Mouse (Mus musculus) frontal cortex, postnatal 25 days (tissue): ENCODE measurements around the gene Pafah1b2.

ENCODE experiments used
- DNase-seq, 2 experiments: peaks; one replicate each; pipeline ENCODE4 v3.0.0; 2022; ENCODE audit warnings: low spot score in 2 of 2

Pafah1b2 gene

DNA sequence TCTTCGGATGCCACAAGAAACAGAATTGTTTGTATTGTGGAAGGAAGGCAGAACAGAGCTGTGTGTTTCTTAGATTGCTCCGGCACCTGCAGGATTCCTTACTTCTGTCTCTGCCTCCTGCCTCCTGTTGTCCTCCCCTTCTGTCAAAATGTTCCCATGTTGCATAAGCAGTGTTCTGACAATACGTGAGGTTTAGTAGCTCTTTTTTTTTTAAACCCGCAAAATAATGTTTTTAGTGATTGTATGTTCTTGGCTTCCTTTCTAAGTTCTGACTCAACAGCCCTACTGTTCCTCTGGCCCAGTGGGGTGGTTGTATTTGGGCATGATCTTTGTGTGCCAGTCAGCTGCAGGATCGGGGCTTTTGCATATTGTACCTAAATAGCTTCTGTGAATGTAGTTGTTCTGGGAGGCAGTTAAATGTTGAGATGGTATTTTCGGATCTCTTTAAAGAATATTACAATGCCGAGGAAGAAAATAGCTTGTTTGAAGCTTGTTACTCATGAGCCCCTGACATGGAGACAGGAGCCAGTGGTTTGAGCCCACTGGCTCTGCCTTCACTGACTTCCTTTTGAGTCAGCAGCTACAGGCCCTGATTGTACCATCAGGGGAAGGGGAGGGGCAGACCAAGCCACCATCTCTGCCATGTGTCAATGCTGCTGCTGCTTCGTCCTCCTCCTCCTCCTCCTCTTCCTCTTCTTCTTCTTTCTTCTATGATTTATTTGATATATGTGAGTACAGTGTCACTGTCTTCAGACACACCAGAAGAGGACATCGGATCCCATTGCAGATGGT, 13.8 kb upstream of the Pafah1b2 start:
- DNase-seq, result no peak

DNA sequence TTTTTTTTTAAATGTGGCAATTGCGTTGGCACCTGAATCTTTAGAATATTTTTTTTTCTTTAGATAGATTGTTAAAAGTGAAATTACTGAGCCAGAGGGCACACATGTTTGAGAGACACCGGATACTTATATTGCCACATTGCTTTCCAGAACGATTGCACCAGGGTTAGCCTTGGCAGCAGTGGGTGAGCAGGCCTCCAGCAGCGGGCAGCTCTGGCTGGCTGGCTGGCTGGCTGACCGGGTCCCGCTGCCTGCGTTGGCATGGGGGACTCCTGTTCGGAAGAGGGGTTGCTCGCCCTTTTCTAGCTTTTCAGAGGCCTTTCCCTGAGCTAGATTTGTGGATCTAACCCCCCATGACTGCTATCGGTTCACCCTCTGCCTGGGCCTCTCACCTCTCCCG, 11.1 kb upstream of the Pafah1b2 start:
- DNase-seq, result no peak

DNA sequence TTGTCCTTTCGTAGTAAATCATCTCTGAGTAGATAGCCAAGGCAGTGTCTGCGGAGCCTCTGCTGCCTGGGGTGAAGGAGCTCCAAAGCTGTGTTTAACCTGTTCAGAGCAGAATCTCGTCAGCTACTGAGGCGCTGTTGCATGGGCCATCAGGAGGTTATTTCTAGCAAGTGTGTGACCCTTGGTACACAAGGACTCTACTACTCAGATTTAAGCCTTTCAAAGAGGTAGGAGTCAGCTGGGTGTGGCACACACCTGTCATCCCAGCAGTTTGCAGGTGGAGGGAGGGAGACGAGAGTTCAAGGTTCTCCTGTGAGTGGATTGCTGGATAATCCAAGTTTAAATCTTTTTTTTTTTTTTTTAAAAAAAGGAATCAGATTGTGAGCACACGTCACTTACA, 7.5 kb upstream of the Pafah1b2 start:
- DNase-seq, result no peak

DNA sequence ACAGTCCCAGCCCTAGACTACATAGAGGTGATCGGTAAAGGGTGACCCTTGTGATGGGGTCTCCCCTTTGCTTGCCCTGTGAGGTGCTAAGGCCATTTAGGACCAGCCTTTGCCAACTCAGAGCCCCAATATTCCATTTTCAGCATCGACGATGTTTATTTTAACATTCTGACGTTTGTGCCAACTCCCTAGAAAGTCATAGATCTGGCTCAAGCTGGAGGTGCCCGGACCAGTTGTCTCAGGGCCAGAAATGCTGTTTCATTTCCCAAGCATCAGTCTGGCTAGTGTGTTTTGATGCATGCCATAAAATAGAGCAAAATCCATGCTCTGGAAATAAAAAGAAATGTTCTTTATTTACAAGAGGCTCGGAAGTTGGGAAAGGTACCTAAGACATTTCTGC, 5.8 kb upstream of the Pafah1b2 start:
- DNase-seq, result no peak

DNA sequence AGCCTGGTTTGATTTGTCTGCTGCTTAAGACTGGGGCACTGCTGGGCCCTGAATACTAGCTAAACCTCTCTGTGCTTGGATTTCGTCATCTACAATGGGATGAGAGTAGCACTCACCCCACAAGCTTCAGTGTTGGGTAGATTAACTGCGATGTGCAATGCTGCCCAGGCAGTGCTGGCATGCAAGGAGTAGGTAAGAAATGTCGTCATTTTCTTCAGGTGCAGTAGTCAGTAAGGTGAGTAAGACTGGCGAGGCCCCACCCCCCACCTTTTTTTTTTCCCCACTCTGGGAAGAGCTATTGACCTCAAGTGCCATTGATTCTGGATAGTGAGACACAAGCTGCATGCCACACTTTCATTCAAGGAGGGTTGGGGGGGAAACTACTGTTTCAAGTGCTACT, 3.9 kb upstream of the Pafah1b2 start:
- DNase-seq, result no peak

DNA sequence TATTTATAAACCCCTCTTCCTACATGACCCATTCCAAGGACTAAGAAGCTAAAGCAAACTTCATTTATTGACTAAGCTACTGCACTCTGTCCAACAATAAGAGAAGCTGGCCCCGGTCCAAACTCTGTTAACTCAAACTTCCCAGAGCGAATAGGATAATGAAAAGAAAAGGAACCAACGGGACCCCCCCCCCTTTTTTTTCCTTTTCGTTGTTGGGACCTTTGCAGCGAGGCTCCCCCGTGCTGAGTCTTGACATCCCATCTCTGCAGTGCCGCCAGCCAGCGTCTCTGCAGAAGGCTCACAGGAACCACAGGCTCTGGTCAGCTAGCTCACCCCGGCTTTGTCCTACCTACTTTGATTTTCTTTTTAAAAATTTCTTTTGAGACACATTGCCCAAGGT, 3.3 kb upstream of the Pafah1b2 start:
- DNase-seq, result no peak

DNA sequence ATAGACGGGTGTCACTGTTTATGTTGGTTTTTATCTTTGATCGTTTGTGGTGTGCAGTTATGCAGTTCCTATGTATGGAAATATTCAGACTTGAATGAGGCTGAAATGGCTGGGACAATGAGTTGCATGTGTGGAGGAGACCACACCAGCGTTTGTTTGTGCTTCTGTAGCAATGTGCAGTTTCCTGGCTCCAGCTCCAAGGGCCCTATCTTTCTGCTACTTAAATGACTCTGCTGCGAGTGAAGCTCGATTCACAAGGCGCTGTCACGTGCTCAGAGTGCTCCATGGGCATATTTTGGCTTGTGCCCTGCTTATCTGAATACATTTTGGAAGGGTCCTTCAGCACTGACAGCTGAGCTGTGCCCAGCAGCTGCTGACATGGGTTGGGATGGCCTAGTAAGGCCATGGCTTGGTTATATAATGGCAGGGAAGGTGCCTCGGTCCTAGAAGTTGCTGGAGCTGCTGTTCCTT, 2.6 kb upstream of the Pafah1b2 start:
- DNase-seq, result peak in 1 of 2 experiments; percentile 21

DNA sequence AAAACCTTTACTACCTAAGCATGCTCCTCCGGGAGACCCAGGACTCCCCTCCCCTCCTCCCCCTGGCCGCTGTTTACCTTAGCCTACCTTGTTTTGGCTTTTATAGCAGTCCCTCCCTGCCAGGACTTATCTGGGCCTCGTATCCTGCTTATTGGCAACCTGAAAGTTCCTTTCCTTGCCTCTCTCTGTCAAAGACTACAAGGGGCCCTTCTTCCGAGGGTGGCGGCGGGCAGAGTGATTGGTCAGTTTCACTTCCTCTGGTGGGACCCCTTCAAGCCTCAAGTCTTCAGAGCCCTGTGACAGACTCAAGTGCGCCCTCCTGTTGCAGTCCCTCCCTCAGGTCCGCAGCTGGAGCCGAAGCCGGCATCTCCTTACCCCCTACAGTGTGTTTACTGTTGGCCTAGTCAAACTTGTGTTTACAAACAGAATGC, 1.8 kb upstream of the Pafah1b2 start:
- DNase-seq, result peak in 1 of 2 experiments; percentile 28

DNA sequence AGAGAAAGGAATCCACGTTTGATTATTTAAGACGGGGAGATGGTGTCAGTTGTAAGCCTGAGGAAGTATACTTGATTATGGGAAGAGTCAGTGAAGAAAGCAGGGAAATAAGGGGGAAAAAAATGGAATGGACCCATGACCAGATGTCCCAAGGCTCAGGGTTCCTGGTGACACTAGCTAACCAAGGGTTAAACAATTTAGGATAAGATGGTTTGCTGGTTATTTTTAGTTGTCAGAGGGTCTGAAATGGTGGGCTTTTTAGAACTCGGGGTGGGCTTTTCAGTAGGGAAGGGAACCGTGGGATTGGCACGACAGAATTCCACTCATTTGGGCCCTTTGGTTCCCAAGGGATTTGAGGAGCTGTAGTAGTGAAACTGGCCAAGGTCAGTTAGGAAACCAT, 1.1 kb upstream of the Pafah1b2 start:
- no peak for DNase-seq

DNA sequence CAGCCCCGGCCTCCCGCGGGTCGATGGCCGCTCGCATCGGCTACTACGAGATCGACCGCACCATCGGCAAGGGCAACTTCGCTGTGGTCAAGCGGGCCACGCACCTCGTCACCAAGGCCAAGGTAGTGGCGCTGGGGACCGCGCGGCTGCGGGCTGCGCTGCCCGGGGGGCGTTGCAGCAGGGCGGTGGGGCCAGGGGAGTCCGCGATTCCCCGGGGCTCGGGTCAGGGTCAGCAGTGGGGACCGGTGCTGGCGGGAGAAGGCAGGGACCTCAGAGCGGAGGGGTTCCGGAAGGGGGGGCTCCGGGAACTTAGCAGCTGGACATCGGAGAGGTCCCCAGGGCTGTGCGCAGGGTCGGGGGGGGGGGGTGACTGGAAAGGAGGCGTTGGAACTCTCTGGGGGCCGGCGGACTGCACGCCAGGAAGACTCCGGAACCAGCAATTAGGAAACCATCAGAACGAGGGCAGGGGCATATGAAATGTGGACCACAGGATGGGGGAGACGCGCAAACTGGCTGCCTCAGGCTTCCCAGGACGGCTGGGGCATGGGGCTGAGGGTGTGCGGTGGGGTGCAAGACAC, 608 bp upstream of the Pafah1b2 start:
- DNase-seq, result peak; percentile 42

DNA sequence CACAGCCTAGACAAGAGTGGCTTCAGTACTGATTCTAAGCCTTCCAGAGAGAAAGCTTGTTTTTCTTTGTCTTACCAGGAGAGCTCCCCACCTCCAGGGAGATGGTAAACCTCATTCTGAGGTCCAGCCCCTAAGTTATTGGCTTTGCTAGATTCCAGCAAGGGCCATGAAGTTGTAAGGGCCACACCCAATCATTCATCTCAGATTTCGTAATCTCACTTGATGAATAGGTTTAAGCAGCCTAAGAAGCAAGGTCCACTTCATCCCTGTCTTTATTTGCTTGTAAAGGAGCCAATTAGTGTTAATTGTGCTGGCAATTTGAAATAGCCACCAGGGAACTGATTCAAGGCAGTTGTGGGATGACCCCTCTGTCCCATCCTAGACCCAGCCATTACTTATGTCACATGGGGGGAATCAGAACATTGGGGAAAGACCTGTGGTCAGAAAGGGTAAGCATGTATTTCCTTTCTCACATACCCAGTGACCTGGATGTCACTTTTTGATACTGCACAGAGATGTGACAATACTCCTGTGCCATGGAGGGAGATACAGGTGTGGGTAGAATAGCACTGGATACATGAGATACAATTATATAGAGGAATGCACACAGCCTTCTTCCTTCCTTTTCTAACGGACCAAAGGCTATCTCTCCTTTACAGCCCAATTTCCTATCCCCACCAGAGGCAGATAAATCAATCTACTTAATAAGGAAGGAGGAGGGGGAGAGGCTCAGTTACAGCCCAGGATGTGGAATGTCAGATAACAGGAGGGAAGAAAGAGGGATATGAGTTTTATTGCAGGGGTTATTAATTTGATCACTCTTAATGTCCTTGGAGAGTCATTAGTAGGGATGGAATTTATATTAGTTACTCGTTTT, 1.2 kb downstream of the Pafah1b2 start:
- no peak for DNase-seq

DNA sequence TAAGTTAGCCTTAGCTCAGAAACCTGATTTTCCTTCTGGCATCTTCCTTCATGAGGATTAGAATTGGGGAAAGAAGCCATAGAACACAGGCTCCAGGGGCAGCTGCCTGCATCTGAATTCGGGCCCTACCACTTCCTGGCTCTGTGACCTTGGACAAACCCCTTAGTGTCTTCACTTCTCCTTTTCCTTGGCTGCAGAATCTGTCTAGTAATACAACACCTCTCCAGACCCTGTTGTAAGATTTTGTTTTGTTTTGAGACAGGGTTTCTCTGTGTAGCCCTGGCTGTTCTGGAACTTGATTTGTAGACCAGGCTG, 2.9 kb downstream of the Pafah1b2 start:
- no peak for DNase-seq

DNA sequence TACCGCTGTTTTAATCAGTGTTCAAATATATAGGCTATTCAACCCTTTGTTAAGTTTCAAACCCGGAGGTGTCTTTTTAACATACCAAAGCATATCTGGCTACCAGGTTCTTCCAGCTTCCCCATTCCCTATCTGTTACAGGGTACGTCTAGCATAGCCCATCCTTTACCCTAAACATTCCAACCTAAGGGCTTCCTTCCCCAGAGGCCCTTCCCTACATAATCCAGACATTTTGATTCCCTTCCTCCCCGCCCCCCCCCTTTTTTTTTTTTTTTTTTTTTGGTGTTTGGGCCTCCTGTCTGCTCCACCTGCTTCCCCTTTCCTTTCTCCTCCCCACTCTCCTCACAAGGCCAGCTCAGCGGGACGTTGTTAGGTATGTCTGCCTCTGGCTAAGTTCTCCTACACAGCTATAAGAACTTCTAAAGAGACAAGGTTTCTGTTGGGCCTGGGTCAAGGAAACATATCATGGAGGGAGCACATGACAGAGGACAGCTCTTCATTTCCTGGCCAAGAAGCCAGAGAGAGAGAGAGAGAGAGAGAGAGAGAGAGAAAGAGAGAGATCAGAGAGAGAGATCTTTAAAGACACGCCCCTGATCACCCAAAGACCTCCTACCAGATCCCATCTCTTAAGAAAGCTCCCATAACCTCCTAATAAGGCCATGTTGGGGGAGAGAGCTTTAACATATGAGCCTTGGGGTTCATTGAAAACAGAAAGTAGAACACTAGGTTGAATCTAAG, 3.4 kb downstream of the Pafah1b2 start:
- no peak for DNase-seq

DNA sequence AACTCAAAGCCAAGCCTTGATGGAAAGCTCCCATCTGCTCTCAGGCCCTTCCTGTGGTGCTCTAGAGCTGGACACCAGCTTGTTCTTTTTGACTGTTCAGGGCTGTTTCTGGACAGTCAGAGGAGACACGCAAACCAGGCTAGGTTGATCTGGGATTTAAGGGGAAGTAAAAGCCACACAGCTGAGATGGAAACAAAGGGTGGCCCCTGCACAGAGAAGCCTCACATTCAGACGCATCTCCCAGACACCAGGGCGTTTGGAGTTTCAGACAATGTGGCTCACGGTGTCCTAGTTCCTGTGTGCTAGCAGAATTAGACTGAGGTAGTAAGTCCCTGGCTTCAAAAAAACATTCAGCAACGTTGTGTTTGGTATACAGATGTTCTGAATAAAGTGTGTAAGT, 6.3 kb downstream of the Pafah1b2 start:
- no peak for DNase-seq

DNA sequence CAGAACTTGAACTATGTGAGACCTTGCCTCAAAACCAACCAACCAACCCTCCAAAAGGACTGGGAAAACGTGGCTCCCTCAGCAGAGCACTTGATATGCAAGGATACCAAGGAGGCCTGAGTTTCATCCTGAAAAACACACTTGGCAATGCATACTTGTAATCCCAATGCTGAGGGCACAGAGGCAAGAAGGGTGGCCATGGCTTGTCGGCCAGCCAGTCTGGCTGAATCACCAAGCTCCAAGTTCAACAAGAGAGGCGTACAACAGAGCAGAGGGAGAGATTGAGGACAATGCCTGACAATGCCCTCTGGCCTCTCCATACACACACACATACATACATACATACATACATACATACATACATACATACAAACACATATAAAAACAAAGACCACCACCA, 8.0 kb downstream of the Pafah1b2 start:
- no peak for DNase-seq

DNA sequence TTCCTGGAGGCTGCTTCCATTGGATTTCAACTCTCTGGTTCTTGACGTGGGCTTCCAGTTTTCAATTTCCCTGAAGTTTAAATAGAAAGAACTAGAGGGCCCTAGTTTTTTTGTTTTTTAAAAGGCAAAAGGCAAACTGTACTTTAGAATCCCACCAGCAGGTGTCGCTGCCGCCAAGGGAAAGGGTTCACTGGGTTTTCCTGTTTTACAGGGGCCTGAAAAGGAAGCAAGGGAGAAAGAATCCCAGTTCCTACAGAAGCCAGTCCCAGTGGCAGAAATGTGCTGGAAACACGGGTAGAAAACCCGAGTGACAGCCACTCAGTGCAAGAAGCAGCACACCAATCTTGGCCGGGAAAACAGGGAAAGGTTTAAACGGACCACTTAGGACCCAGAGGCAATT, 8.8 kb downstream of the Pafah1b2 start:
- peak; percentile 85 to 88 for DNase-seq

DNA sequence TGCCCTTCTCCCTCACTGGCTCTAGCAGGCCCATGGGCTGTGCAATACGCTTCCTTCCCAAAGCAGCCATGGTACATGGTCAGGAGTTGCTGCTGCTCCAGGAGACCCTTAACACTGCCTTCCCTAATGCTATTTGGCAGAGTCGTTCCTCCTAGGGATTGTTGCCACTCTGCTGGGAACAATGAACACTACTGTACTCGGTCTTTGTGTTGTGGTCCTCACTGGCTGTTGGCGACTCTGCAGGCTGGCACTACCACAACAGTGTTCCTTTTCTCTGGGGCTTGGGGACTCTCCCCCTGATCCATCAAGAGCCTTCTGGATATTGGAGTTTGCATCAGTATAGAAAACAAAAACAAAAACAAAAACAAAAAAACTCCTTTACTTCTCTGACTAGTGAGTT, 13.5 kb downstream of the Pafah1b2 start:
- no peak for DNase-seq

DNA sequence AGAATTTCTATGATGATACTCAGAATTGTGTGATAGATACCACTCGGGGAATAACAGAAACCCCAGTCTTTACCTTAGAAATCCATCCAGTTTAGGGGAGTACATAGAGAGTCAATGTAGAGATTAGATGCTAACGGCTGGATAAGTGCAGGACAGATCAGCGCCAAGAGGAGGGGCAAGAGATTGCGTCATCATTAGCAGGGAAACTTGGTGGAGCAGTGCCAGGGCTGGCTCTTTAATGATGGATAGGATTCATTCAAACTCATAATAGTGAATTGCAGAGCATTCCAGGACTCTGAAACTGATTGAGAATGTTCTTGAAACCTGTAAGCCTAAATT, 27.3 kb downstream of the Pafah1b2 start:
- DNase-seq, result peak; percentile 21

DNA sequence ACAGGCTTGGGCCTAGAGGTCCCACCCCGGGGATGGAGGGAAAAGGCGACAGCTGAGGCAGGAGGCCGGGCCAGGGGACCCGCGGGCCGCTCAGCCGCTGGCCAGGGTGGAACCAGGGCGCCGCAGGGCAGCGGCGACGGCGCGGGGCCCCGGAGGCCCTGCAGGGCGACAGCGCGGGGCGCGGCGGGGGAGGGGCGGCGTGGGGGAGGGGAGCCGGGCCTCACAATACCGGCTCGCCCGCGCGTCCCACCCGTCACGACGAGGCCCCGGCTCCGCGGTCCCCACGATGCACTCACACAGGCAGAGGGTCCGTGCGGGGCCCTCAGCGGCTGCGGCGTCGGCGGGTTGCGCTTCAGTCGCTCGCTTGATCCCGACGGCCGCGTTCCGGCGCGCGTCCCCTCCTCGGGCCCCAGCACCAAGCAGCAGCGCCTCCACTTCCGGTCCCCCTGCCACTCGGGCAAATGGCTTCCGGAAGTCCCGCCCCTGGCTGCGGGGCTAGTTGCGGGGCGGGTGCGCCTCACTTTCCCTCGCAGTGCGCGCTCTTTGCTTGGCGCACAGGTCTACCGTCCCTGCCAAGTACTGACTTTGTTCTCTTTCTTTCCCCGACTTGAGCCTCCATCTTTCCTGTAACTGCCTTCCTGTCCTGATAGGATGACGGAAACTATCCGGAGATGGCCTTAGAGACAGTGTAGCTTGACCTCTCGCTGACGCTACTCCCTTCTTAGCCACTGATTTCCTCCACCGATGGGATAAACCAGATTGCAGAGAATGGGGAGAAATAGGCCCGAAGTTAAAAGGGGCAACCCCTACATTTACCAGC, 27.9 kb downstream of the Pafah1b2 start:
- peak; percentile 73 to 81 for DNase-seq

DNA sequence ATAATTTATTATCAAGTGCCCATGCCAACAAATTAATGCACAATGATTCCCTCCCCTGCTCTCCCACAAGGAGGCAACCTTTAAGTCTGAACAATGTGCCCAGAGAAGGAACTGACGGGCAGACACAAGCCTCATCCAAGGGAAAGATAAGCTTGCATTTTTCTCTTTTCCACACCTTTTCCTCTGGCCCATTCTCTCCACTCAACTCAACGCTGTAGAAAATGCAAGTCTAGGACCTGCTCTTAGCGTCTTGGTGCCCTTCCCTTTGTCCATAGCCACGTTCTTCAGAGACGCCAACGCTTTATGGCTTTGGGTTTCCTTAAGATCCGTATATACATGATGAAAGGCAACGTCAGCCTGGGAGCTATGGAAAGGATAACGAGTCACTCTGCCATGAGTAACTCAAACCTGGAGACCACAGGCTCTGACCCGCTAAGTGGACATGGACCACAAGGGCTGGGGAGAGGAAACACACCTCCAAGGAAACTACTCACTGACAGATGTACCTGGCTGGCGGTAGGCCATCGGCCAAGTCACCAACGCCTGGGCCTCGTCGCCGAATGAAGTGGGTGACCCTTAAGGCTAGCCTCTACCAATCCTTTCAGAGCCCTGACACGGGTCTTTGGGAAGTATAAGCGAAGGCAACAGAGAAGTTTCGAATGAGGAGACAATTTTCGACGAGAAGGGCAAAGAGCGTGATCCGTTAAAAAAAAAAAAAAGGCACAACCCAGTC, 28.6 kb downstream of the Pafah1b2 start:
- DNase-seq, result no peak

DNA sequence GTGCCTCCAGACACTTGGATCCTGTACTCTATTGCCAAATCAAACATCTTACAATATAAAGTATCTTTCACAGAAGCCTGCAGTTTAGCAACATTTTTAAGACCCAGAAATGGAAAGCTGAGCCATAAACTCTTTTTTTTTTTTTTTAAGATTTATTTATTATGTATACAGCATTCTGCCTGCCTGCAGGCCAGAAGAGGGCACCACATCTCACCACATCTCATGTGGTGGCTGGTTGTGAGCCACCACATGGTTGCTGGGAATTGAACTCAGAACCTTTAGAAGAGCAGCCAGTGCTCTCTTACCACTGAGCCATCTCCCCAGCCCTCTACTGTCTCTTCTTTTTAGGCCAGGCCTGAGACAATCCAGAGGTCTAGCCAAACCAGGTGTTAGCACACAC, 31.2 kb downstream of the Pafah1b2 start:
- no peak for DNase-seq
